Mouse (Mus musculus): ENCODE data around the gene Miga1.

DNA sequence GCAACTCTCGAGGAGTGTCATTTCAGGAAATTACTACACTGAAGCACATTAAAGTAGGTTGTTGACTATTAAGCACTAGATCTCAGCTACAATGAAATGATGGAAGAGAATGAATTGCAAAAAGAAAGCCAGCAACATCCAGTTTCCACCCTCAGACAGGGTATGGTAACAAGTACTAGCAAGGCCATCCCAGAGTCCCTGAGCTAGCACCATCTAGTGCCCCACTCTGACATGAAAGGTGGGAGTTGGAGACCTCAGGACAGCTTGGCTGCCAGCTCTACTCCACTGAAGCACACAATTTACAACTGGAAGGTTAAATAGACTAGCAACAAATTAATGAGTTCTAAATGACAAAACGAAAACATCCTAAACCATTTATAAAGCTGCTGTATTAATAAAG lies 62.3 kb downstream of the Miga1 start:
- TF ChIP-seq EP300 (IDR thresholded peaks at IDR 0.05; ENCODE audit: low read depth) (no peak), CTCF (IDR thresholded peaks at IDR 0.05; ENCODE audit: low read depth) (no peak)

Data from liver, embryonic 14.5 days (tissue).